Mouse (Mus musculus) heart, embryonic 12.5 days (tissue): Measurements from ENCODE around the gene Atxn2. TPM values are rescaled to one million over a fixed set of nuclear protein-coding genes. Genes with fewer than 3 reads are reported as not detected.
"Not testable (repeated sequence)": the region's sequence is repeated elsewhere in the genome, so short reads cannot be mapped to it uniquely, and the experiment has no call there.

Experiments
- ATAC-seq: fragments of 200-750 bp; cut with Nextera tagmentation; 2 replicates; pipeline ENCODE4 v1.8.0; 2017; ENCODE audit warnings: moderate TSS enrichment, moderate library complexity; ENCODE audit not compliant: insufficient number of reproducible peaks, low FRiP score
- H3K27ac ChIP-seq: fragments of 300-500 bp; sonication (generic); 2 replicates; pipeline ENCODE4 v1.5.1; 2016; ENCODE audit warnings: mild to moderate bottlenecking, moderate library complexity; ENCODE audit not compliant: poor library complexity, severe bottlenecking
- H3K27me3 ChIP-seq: fragments of 300-500 bp; sonication (generic); replicated peaks from 2 replicates; pipeline ENCODE4 v1.6.1; 2016; ENCODE audit warnings: mild to moderate bottlenecking, moderate library complexity
- H3K36me3 ChIP-seq: fragments of 300-500 bp; sonication (generic); 2 replicates; pipeline ENCODE4 v1.6.1; 2016; ENCODE audit warnings: mild to moderate bottlenecking, moderate library complexity
- H3K4me1 ChIP-seq: fragments of 300-500 bp; sonication (generic); replicated peaks from 2 replicates; pipeline ENCODE4 v1.6.1; 2016; ENCODE audit warnings: mild to moderate bottlenecking
- H3K4me2 ChIP-seq: fragments of 300-500 bp; sonication (generic); 2 replicates; pipeline ENCODE4 v1.6.1; 2016; ENCODE audit warnings: mild to moderate bottlenecking, moderate library complexity
- H3K4me3 ChIP-seq: fragments of 300-500 bp; sonication (generic); 2 replicates; pipeline ENCODE4 v1.5.1; 2016; ENCODE audit warnings: mild to moderate bottlenecking
- H3K9ac ChIP-seq: fragments of 300-500 bp; sonication (generic); 2 replicates; pipeline ENCODE4 v1.6.1; 2016; ENCODE audit warnings: mild to moderate bottlenecking, moderate library complexity
- H3K9me3 ChIP-seq: fragments of 300-500 bp; sonication (generic); replicated peaks from 2 replicates; pipeline ENCODE4 v1.6.1; 2016; ENCODE audit warnings: mild to moderate bottlenecking, moderate library complexity
- WGBS: fragments of 180-500 bp; shearing (Covaris S2); methylation state at CpG from one replicate; pipeline ENCODE4 v1.1.7; 2016; 5-methylcytosine and 5-hydroxymethylcytosine counted together
- polyA plus RNA-seq: library from polyadenylated mRNA; unstranded; fragments of >200 nt; fragmentation: Nextera tagmentation; extraction: Ambion mirVana; gene quantifications from 2 replicates; pipeline ENCODE4 v1.2.1, GENCODE M21; 2016

Gene Atxn2
- polyA plus RNA-seq, 1 experiment from 2014 or later = 83.2 TPM

GRCm38 (mm10) chr5:121738162-121738561 is 27.0 kb downstream of the Atxn2 start:
- not testable (repeated sequence) for H3K4me2 ChIP-seq, H3K9me3 ChIP-seq, H3K27me3 ChIP-seq, H3K27ac ChIP-seq, ATAC-seq, H3K4me3 ChIP-seq, H3K9ac ChIP-seq
- H3K4me1 ChIP-seq = peaks cover 15% of the 10 kb centered on the region
- WGBS = 79% methylated on average over 2 of the region's 2 CpGs
- H3K36me3 ChIP-seq = peaks cover 19% of the 10 kb centered on the region

DNA sequence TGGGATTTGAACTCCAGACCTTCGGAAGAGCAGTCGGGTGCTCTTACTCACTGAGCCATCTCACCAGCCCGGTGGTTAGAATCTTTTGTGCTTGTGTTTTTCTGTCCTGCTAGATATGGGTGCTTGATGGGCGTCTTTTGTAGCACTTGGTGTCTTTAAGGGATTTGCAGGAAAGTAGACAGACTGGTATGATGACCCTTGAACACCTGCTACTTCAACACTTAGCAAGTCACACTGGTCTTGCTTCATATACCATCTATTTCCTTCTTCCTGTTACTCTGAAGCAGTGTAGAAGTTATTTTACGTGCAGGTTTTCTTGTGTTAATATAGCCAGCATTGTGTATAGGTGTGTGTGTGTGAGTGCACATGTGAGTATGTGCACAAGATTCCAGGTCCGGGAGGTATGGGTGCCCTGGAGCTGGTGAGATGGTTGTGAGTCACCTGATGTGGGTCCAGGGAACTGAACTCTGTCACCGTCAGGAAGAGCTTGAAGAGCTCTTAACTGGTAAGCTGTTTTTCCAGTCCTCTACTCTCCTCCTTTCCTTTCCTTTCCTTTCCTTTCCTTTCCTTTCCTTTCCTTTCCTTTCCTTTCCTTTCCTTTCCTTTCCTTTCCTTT is 27.5 kb downstream of the Atxn2 start:
- H3K4me2 ChIP-seq = no peak overlapping the region
- peaks cover 3% of the 10 kb centered on the region; the same call in 1 of the 2 replicates for H3K9me3 ChIP-seq
- H3K9ac ChIP-seq = no peak overlapping the region
- H3K4me3 ChIP-seq = no peak overlapping the region
- no peak overlapping the region for H3K27ac ChIP-seq
- WGBS = 85% methylated on average over 7 of the region's 7 CpGs
- H3K4me1 ChIP-seq = peaks cover 15% of the 10 kb centered on the region
- no peaks in the 10 kb centered on the region for H3K27me3 ChIP-seq
- peaks cover 19% of the 10 kb centered on the region for H3K36me3 ChIP-seq
- no peak for ATAC-seq

- 94% methylated on average over 1 of the region's 1 CpGs for WGBS
- no peak for ATAC-seq
- H3K4me1 ChIP-seq = peaks cover 15% of the 10 kb centered on the region
- H3K27ac ChIP-seq = no peak overlapping the region
- no peaks in the 10 kb centered on the region for H3K27me3 ChIP-seq
- H3K4me2 ChIP-seq = no peak overlapping the region
- H3K4me3 ChIP-seq = no peak overlapping the region
- no peaks in the 10 kb centered on the region for H3K9me3 ChIP-seq
- H3K9ac ChIP-seq = no peak overlapping the region
- H3K36me3 ChIP-seq = peaks cover 3% of the 10 kb centered on the region; the same call in 1 of the 2 replicates
These were observed 29.4 kb downstream of the Atxn2 start for GRCm38 (mm10) chr5:121740516-121740915.

GRCm38 (mm10) chr5:121742915-121743314 is 31.8 kb downstream of the Atxn2 start:
- Histone ChIP-seq H3K27me3 (no peaks in the 10 kb centered on the region), H3K4me1 (peaks cover 15% of the 10 kb centered on the region), H3K36me3 (peaks cover 9% of the 10 kb centered on the region; the same call in 1 of the 2 replicates), H3K4me2 (no peak overlapping the region), H3K9ac (no peak overlapping the region), H3K4me3 (no peak overlapping the region), H3K27ac (no peak overlapping the region), H3K9me3 (no peaks in the 10 kb centered on the region)
- no peak for ATAC-seq
- WGBS = 98% methylated on average over 2 of the region's 2 CpGs

GRCm38 (mm10) chr5:121747884-121748594 is 36.9 kb downstream of the Atxn2 start:
- not testable (repeated sequence) for H3K27me3 ChIP-seq, H3K27ac ChIP-seq, H3K9me3 ChIP-seq, H3K4me3 ChIP-seq, H3K4me2 ChIP-seq, ATAC-seq, H3K9ac ChIP-seq, H3K4me1 ChIP-seq
- 90% methylated on average over 4 of the region's 4 CpGs for WGBS
- H3K36me3 ChIP-seq = peaks cover 47% of the 10 kb centered on the region

- no peak for ATAC-seq
- 91% methylated on average over 2 of the region's 2 CpGs for WGBS
- Histone ChIP-seq H3K9me3 (no peaks in the 10 kb centered on the region), H3K4me2 (no peak overlapping the region), H3K4me3 (no peak overlapping the region), H3K36me3 (peaks cover 55% of the 10 kb centered on the region), H3K9ac (no peak overlapping the region), H3K4me1 (no peaks in the 10 kb centered on the region), H3K27ac (no peak overlapping the region), H3K27me3 (no peaks in the 10 kb centered on the region)
These were observed 38.5 kb downstream of the Atxn2 start for GRCm38 (mm10) chr5:121749633-121750032.

DNA sequence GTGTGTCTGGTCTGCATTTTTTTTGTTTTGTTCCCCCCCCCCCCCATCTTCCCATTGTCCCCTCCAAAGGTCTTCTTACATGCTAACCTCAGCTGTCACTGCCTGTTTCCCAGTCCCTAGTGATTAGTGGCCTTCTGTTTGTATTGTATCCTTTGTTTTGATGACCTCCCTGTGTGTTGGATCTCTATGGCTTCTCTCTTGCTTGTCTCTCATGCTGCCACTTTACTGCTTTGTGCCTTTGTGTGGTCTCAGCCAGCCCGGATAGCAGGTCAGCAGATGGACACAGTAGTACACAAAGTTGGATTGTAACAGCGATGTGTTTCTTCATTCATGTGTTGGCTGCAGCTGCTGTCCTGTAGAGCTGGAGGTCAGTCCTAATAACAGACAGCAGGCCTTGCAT is 46.8 kb downstream of the Atxn2 start:
- Histone ChIP-seq H3K27me3 (no peaks in the 10 kb centered on the region), H3K4me2 (no peak overlapping the region), H3K27ac (no peak overlapping the region), H3K36me3 (peaks cover 79% of the 10 kb centered on the region), H3K4me1 (no peaks in the 10 kb centered on the region), H3K9me3 (no peaks in the 10 kb centered on the region), H3K9ac (no peak overlapping the region), H3K4me3 (no peak overlapping the region)
- 81% methylated on average over 2 of the region's 2 CpGs for WGBS
- no peak for ATAC-seq

GRCm38 (mm10) chr5:121758341-121758740 is 47.2 kb downstream of the Atxn2 start:
- Histone ChIP-seq H3K4me3 (no peak overlapping the region), H3K4me1 (0 out of 2 replicates have a peak, but pooled peaks cover 1% of the 10 kb centered on the region), H3K36me3 (peaks cover 79% of the 10 kb centered on the region), H3K9ac (no peak overlapping the region), H3K27me3 (no peaks in the 10 kb centered on the region), H3K4me2 (no peak overlapping the region), H3K27ac (no peak overlapping the region), H3K9me3 (no peaks in the 10 kb centered on the region)
- ATAC-seq = no peak
- WGBS = 95% methylated on average over 4 of the region's 4 CpGs

DNA sequence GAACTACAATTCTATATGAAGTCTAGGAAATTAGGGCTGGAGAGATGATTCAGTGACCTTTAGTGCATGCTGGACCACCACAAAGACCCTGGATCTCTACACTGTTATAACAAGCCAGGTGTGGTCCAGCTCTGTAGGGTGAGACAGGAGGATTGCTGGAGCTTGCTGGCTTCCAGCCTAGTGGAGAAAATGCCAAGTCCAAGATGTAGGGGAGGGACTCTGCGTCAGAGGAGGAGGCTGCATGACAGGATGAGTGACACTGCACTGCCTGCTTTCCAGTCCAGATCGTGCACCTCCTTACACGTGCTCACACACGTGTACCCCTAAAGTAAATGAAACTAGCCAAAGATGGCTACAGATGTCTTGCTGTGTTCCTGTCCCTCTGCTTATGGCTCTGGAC is 48.8 kb downstream of the Atxn2 start:
- Histone ChIP-seq H3K36me3 (peaks cover 79% of the 10 kb centered on the region), H3K4me3 (no peak overlapping the region), H3K4me2 (no peak overlapping the region), H3K4me1 (0 out of 2 replicates have a peak, but pooled peaks cover 3% of the 10 kb centered on the region), H3K9me3 (no peaks in the 10 kb centered on the region), H3K27ac (no peak overlapping the region), H3K27me3 (no peaks in the 10 kb centered on the region), H3K9ac (peak overlapping the region; percentile 11; the same call in 1 of the 2 replicates)
- 80% methylated on average over 4 of the region's 4 CpGs for WGBS
- no peak for ATAC-seq

GRCm38 (mm10) chr5:121761459-121761858 is 50.3 kb downstream of the Atxn2 start:
- H3K27me3 ChIP-seq = no peaks in the 10 kb centered on the region
- peaks cover 10% of the 10 kb centered on the region; the same call in 1 of the 2 replicates for H3K4me1 ChIP-seq
- H3K4me3 ChIP-seq = no peak overlapping the region
- no peaks in the 10 kb centered on the region for H3K9me3 ChIP-seq
- no peak overlapping the region for H3K4me2 ChIP-seq
- H3K36me3 ChIP-seq = peaks cover 80% of the 10 kb centered on the region
- WGBS = 84% methylated on average over 7 of the region's 7 CpGs
- H3K9ac ChIP-seq = no peak overlapping the region
- no peak overlapping the region for H3K27ac ChIP-seq
- no peak for ATAC-seq

- H3K4me2 ChIP-seq = no peak overlapping the region
- 90% methylated on average over 6 of the region's 6 CpGs for WGBS
- no peaks in the 10 kb centered on the region for H3K27me3 ChIP-seq
- no peak for ATAC-seq
- no peak overlapping the region for H3K4me3 ChIP-seq
- peaks cover 10% of the 10 kb centered on the region; the same call in 1 of the 2 replicates for H3K4me1 ChIP-seq
- peaks cover 76% of the 10 kb centered on the region for H3K36me3 ChIP-seq
- H3K9me3 ChIP-seq = no peaks in the 10 kb centered on the region
- no peak overlapping the region for H3K9ac ChIP-seq
- no peak overlapping the region for H3K27ac ChIP-seq
These were observed 51.8 kb downstream of the Atxn2 start for GRCm38 (mm10) chr5:121762949-121763348.
